Mouse (Mus musculus): ENCODE measurements around the gene Pth1r. TPM values are rescaled to one million over a fixed set of nuclear protein-coding genes. Genes with fewer than 3 reads are reported as not detected.

Gene Pth1r
- polyA plus RNA-seq, 1 experiment, result 0.12 TPM

GRCm38 (mm10) chr9:110695165-110695755 lies 51.7 kb downstream of the Pth1r start:
- H3K79me3 ChIP-seq (ENCODE audit: low read depth), result no peaks in the 10 kb centered on the region
- H3K36me3 ChIP-seq (ENCODE audit: control insufficient read depth, insufficient read depth), result peaks cover 11% of the 10 kb centered on the region
- TF ChIP-seq MYOD1 (IDR thresholded peaks at IDR 0.05; ENCODE audit: control insufficient read depth, insufficient read length, low read depth) (no peak), USF1 (IDR thresholded peaks at IDR 0.05; ENCODE audit: low read depth) (no peak), FOSL1 (IDR thresholded peaks at IDR 0.05; ENCODE audit: insufficient read depth, low read length, poor library complexity, severe bottlenecking) (no peak), MAX (IDR thresholded peaks at IDR 0.05) (no peak), MYOG (IDR thresholded peaks at IDR 0.05; ENCODE audit: control insufficient read depth, extremely low read depth, insufficient read length) (no peak), CEBPB (IDR thresholded peaks at IDR 0.05; ENCODE audit: low read depth) (no peak), CTCF (IDR thresholded peaks at IDR 0.05; ENCODE audit: control insufficient read depth, insufficient read depth, insufficient read length) (no peak)
- peaks cover 9% of the 10 kb centered on the region for H3K79me2 ChIP-seq (ENCODE audit: control insufficient read depth, insufficient read depth)
- no peak overlapping the region for H3K4me3 ChIP-seq (ENCODE audit: insufficient read depth, poor library complexity, severe bottlenecking)
- no peak overlapping the region for H3ac ChIP-seq (ENCODE audit: control insufficient read depth, insufficient read length, low read depth)
- no peaks in the 10 kb centered on the region for H3K27me3 ChIP-seq (ENCODE audit: control insufficient read depth, insufficient read depth, insufficient read length)

GRCm38 (mm10) chr9:110689261-110689779 lies 57.6 kb downstream of the Pth1r start:
- H3K4me3 ChIP-seq (ENCODE audit: insufficient read depth, poor library complexity, severe bottlenecking), result no peak overlapping the region
- peaks cover 3% of the 10 kb centered on the region for H3K36me3 ChIP-seq (ENCODE audit: control insufficient read depth, insufficient read depth)
- peaks cover 52% of the 10 kb centered on the region for H3K79me2 ChIP-seq (ENCODE audit: control insufficient read depth, insufficient read depth)
- H3K27me3 ChIP-seq (ENCODE audit: control insufficient read depth, insufficient read depth, insufficient read length), result no peaks in the 10 kb centered on the region
- no peak for TF ChIP-seq MAX (IDR thresholded peaks at IDR 0.05)
- no peak for TF ChIP-seq CEBPB (IDR thresholded peaks at IDR 0.05; ENCODE audit: low read depth)
- TF ChIP-seq MYOD1 (IDR thresholded peaks at IDR 0.05; ENCODE audit: control insufficient read depth, insufficient read length, low read depth), result no peak
- TF ChIP-seq MYOG (IDR thresholded peaks at IDR 0.05; ENCODE audit: control insufficient read depth, extremely low read depth, insufficient read length), result no peak
- no peak for TF ChIP-seq USF1 (IDR thresholded peaks at IDR 0.05; ENCODE audit: low read depth)
- TF ChIP-seq CTCF (IDR thresholded peaks at IDR 0.05; ENCODE audit: control insufficient read depth, insufficient read depth, insufficient read length), result no peak
- H3K79me3 ChIP-seq (ENCODE audit: low read depth), result peaks cover 2% of the 10 kb centered on the region
- H3ac ChIP-seq (ENCODE audit: control insufficient read depth, insufficient read length, low read depth), result no peak overlapping the region

- Histone ChIP-seq H3K4me3 (ENCODE audit: insufficient read depth, poor library complexity, severe bottlenecking) (no peak overlapping the region), H3K79me2 (ENCODE audit: control insufficient read depth, insufficient read depth) (peaks cover 62% of the 10 kb centered on the region), H3K79me3 (ENCODE audit: low read depth) (peaks cover 7% of the 10 kb centered on the region), H3K27me3 (ENCODE audit: control insufficient read depth, insufficient read depth, insufficient read length) (no peaks in the 10 kb centered on the region), H3ac (ENCODE audit: control insufficient read depth, insufficient read length, low read depth) (no peak overlapping the region), H3K36me3 (ENCODE audit: control insufficient read depth, insufficient read depth) (no peaks in the 10 kb centered on the region)
- TF ChIP-seq MAX (IDR thresholded peaks at IDR 0.05) (no peak), CEBPB (IDR thresholded peaks at IDR 0.05; ENCODE audit: low read depth) (no peak), FOSL1 (IDR thresholded peaks at IDR 0.05; ENCODE audit: insufficient read depth, low read length, poor library complexity, severe bottlenecking) (no peak), MYOD1 (IDR thresholded peaks at IDR 0.05; ENCODE audit: control insufficient read depth, insufficient read length, low read depth) (no peak), USF1 (IDR thresholded peaks at IDR 0.05; ENCODE audit: low read depth) (no peak), MYOG (IDR thresholded peaks at IDR 0.05; ENCODE audit: control insufficient read depth, extremely low read depth, insufficient read length) (no peak), CTCF (IDR thresholded peaks at IDR 0.05; ENCODE audit: control insufficient read depth, insufficient read depth, insufficient read length) (no peak)
Observed at GRCm38 (mm10) chr9:110687846-110688245, 59.1 kb downstream of the Pth1r start.

GRCm38 (mm10) chr9:110687061-110687460 lies 59.9 kb downstream of the Pth1r start:
- H3K79me2 ChIP-seq (ENCODE audit: control insufficient read depth, insufficient read depth), result peaks cover 70% of the 10 kb centered on the region
- H3K27me3 ChIP-seq (ENCODE audit: control insufficient read depth, insufficient read depth, insufficient read length), result no peaks in the 10 kb centered on the region
- H3ac ChIP-seq (ENCODE audit: control insufficient read depth, insufficient read length, low read depth), result no peak overlapping the region
- no peaks in the 10 kb centered on the region for H3K36me3 ChIP-seq (ENCODE audit: control insufficient read depth, insufficient read depth)
- peaks cover 14% of the 10 kb centered on the region for H3K79me3 ChIP-seq (ENCODE audit: low read depth)
- H3K4me3 ChIP-seq (ENCODE audit: insufficient read depth, poor library complexity, severe bottlenecking), result no peak overlapping the region
- TF ChIP-seq USF1 (IDR thresholded peaks at IDR 0.05; ENCODE audit: low read depth) (no peak), MYOD1 (IDR thresholded peaks at IDR 0.05; ENCODE audit: control insufficient read depth, insufficient read length, low read depth) (no peak), MAX (IDR thresholded peaks at IDR 0.05) (no peak), MYOG (IDR thresholded peaks at IDR 0.05; ENCODE audit: control insufficient read depth, extremely low read depth, insufficient read length) (no peak), CEBPB (IDR thresholded peaks at IDR 0.05; ENCODE audit: low read depth) (no peak), CTCF (IDR thresholded peaks at IDR 0.05; ENCODE audit: control insufficient read depth, insufficient read depth, insufficient read length) (no peak), FOSL1 (IDR thresholded peaks at IDR 0.05; ENCODE audit: insufficient read depth, low read length, poor library complexity, severe bottlenecking) (no peak)

- TF ChIP-seq MYOD1 (IDR thresholded peaks at IDR 0.05; ENCODE audit: control insufficient read depth, insufficient read length, low read depth) (no peak), USF1 (IDR thresholded peaks at IDR 0.05; ENCODE audit: low read depth) (no peak), MYOG (IDR thresholded peaks at IDR 0.05; ENCODE audit: control insufficient read depth, extremely low read depth, insufficient read length) (no peak), FOSL1 (IDR thresholded peaks at IDR 0.05; ENCODE audit: insufficient read depth, low read length, poor library complexity, severe bottlenecking) (no peak), CEBPB (IDR thresholded peaks at IDR 0.05; ENCODE audit: low read depth) (no peak), CTCF (IDR thresholded peaks at IDR 0.05; ENCODE audit: control insufficient read depth, insufficient read depth, insufficient read length) (no peak), MAX (IDR thresholded peaks at IDR 0.05) (no peak)
- Histone ChIP-seq H3K79me2 (ENCODE audit: control insufficient read depth, insufficient read depth) (peaks cover 76% of the 10 kb centered on the region), H3ac (ENCODE audit: control insufficient read depth, insufficient read length, low read depth) (no peak overlapping the region), H3K27me3 (ENCODE audit: control insufficient read depth, insufficient read depth, insufficient read length) (no peaks in the 10 kb centered on the region), H3K36me3 (ENCODE audit: control insufficient read depth, insufficient read depth) (no peaks in the 10 kb centered on the region), H3K4me3 (ENCODE audit: insufficient read depth, poor library complexity, severe bottlenecking) (no peak overlapping the region), H3K79me3 (ENCODE audit: low read depth) (peaks cover 18% of the 10 kb centered on the region)
Observed at GRCm38 (mm10) chr9:110686472-110686871, 60.5 kb downstream of the Pth1r start.

All from C2C12 (cell line).